Mouse (Mus musculus) urinary bladder, postnatal 14 days (tissue): ENCODE results near the gene Cobl.

ENCODE experiments used
- DNase-seq: peaks from one replicate; pipeline ENCODE4 v3.0.0; 2021; ENCODE audit warnings: low spot score

The Cobl gene

DNA sequence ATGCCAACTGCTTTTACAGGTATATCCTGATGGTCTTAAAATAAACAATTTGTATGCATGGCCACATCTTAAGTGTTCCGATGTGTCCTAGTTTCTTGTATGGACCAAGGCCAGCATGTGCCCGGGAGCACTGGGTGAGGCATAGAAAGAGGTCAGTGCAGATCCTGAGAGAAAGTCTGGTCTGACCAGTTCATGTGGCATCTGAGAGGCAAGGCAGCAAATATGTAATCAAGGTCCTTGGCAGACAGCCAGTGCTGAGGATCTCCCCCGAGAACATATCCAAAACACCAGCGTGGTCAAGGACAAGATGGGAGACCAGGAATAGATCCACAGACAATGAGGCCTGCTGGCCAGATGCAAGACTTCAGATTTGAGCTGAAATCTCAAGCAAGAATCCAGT, 81.8 kb downstream of the Cobl start:
- DNase-seq, result peak; percentile 78

DNA sequence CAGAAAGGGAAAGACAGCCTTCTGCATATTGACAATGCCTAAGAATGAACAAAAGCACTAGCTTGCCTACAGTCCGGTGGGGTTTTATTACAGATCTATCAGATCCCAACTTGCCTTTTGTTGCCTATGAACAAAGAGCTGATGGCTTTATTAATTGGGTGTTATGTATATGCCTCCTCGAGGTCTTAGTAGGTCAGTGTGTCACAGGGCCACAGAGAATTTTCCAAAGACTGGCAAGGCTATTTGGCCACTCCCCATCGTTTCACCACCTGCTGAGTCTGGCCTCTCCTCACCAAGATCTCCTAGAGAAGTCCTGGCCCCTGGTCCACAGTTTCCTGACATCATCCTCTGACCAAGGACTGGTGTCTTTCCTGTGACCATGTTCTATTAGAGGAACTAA, 83.7 kb downstream of the Cobl start:
- DNase-seq, result no peak

DNA sequence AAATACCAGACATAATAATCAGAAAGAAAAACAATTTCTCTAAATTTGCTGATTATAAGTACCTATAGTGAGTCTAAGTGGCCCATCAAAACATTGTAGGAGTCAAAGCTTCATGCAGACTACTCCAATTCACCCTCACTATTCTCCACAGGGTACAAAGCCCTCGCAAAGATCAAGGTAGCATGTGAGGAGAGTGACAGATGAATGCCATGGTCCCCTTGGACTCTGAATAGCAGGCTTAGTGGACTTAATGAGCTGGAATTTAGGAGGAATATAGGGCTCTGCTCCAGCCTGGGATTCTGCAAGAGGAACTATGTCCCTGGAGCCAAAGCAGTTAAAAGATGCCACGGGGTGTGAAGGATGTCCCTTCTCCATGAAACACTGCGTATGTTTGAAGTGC, 88.1 kb downstream of the Cobl start:
- DNase-seq, result no peak

DNA sequence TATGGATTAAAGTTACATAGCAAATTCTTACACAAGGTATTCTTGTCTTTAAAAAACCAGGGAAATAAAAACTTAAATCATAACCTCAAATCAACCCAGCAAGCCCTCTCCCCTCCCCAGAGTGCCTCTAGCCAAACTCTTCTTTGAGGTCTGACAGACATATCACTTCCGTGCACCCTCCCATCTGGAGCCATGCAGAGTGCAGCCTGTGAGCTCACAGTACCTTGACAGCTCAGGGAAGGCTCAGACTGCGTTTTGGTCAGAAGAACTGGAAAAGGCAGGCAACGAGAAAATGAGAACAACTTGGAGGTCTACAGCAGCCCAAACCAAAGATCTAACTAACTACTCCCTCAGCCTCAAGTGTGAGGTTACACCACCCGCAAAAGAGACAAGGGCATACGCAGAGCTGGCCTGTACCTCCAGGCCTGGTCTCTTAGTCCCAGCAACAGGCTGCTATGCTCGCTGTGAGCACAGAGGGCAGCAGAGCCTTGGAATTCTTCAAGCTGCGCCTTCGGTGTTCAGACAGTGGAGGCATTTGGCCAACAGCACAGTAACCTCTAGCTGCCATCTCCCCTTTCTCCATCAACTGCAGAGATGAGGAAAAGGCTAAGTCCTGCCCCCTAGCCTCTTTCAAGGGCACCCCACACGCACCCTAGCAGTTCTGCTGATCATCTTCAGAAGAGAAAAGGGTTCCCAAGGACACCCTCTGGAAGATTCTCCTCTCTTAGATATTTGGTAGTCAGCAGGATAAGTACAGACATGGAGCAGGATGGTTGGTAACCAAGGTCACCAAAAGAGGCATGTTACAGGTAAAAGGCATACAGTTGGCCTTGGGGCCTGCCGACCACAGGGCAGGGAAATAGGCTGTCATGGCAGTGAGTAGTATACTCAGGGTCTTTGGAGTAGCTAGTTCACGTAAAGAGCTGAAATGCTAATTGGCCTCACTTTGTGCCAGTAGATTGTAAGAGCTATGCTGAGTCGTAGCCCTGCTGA, 91.4 kb downstream of the Cobl start:
- peak; percentile 88 for DNase-seq

DNA sequence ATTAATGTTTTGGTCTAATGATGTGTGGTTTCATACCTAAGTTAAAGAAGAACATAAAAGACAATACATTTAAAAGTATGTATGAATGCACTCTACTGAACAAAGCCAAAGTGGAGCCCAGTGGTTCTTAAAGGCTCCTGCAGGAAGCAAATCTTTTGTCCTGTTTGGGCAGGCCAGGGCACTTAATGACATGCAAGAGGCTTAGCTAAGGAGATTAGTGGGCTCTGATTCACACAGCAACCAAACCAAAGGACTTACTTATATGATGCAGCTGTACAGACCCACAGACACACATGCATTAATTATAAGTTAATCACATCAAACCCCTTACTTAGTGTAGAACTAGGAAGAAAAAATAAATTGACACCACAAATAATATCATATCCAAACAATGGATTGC, 93.8 kb downstream of the Cobl start:
- DNase-seq, result no peak

DNA sequence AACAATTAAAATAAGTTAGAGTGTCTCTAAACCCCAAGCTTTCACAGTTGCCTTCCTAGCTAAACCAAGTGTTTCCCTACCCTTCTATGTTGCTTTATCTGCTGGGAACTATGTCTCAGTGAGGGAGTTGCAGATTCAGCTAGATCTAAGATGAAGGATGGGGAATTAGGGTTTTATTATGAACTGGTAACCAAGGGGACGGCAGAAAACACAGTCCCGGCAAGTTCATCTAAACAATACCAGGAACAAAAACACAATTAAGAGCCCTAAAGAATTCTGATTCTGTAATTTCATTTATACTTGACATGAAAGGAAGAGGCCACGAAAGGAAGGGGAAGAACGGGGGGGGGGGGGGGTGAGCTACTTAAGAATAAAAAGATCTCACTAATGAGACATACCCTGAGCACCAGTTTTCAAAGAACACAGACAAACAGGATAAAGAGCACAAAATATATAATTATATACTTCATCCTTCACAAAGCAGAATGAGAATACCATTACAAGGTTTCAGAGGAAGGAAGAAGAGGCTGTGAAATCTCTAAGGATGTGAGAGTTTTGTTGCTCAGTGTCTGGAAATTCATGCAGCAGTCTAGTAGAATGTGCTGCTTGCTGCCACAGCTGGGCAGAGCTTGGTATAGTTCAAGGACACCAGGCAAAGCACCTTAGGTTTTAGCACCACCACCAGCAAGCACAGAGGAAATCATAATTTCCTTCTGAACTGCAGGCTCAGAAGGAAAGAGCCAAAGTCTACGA, 97.2 kb downstream of the Cobl start:
- no peak for DNase-seq

DNA sequence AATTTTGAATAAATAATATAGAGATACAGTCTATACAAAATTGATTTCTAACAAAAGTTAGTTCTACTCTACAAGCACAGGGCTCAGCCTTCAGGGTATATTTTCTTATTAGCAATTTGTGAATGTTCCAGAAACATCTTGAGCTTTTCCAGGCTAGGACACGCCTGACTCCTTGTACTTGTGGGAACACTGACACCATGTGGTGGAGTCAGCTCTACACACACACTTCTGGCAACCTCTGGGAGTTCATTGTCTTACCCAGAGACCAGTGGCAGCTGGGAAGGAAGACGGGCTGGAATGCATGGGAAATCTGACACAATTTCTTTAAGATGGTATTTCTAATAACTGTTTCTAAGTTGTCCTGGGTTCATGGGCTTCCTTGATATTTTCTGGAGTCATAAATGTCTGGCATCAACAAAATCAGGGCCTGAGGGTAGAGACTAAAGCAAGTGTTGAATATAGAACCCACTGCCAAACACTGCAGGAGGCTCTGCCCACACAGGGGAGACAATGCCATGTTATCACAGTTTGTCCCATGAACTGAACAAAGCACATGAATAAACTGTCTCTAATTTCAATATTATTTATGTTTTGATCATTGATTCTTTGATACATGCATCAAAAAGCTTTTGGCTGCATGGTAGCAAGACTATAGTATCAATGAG, 105.3 kb downstream of the Cobl start:
- peak; percentile 49 for DNase-seq

DNA sequence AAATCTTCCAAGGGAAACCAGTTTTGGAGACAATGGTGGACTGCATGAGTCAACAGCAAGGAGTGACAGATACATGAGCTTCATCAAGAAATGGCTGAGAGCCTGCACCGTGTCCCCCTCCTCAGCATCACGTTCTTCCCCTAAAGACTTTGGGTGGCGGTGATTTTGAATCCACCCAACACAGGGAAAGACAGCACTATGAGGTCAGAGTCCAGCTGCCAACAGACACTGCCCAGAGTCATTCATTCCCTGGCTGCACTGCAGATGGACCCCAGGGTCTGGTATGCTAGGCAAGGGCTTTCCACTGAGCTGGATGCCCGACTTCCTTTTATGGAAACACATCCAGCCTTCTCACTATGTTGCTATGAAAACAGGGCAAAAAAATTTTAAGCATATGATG, 106.2 kb downstream of the Cobl start:
- DNase-seq, result no peak

DNA sequence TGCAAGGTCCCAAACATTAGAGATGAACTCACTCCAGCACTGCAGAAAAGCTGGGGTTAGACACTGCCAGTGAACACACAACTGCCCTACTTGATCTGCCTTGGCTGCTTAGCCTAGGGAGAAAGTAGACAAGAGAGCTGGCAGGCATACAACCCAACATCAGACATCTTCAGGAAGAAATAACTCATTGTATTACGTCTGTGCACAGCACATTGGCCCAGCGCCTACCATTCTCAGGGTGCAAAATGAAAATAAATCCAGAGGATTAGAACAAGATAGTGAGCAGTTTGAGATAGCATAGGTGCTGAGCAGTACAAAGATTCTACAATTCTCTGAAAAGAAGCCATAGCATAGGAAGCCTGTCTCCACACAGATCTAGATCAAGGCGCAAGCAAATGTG, 109.1 kb downstream of the Cobl start:
- peak; percentile 8 for DNase-seq

DNA sequence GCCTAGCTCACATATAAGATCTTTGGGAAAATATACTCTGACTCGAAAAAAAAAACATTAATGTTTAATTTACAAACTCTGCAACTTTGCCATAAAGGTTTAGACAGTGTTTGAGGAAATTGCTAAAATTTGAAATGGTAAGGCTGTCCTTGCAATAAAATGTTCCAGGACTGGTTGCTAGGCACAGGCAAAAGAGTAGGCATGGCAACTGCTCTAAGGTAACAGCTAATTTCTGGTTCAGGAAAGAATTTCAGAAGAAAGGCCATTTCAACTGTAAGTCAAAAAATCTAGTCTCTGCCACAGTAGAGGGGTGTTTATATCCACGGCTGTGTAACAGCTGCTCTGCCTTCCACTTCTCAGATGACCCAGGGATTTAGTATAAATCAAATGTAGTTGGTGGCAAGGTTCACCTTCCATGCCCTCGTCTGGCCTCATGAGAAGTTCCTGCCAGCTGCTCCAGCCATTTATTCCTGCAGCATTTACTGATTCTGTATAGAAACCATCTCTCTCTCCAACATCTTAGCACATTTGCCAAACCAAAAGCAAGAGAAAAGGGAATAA, 113.7 kb downstream of the Cobl start:
- DNase-seq, result no peak

DNA sequence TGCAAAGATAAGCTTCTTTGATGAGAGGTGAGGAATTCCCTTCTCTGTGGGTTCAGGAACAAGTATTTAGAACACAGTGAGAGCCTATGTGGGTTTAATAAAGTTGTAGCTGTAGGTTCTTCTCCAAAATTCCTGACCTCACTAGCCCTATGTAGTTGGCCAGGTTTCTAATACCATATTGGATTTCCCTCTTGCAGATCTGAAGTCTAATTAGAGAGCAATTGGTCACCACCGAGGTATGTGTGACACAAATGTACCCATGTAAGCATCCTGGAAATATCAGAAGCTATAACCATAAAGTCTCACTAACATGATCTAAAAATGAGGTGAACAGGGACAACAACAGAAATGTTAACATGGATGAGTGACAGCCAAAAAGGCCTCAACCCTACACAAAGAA, 114.7 kb downstream of the Cobl start:
- no peak for DNase-seq

DNA sequence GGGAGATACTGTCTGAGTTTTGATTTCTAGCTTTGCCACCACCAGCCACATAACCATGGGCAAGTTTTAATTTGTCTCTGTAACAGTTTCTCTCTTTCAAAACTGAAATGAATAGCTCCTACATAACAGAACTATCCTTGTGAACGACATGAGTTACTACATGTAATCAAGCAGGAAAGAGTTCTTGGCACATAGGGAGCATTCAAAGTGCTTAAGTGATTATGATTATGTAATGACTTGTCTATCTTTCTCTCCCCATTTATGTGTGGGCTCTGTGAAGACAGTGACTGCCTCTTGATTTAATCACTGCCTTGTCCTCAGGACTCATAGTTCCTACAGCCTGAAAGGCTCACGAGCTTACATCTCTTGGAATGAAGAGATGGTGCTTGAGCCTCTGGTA, 118.3 kb downstream of the Cobl start:
- no peak for DNase-seq

DNA sequence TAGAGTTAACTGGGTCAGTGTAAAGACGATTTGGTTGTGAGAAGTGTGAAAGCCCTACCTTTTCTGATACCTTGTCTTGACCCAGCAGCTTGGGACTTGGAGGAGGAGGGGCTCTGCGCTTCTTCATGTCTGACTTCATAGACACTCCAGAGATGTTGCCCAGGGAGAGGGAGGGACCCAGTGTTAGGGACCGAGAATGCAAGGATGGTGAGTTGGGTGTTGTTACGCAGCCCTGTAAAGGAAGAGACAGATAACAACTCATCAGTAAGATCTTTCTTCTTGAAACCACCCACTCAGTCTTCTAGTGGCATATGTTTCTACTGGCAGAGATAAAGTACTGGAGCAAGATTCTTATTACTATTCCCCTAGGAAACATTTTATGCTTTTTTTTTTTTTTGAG, 121.1 kb downstream of the Cobl start:
- DNase-seq, result no peak

DNA sequence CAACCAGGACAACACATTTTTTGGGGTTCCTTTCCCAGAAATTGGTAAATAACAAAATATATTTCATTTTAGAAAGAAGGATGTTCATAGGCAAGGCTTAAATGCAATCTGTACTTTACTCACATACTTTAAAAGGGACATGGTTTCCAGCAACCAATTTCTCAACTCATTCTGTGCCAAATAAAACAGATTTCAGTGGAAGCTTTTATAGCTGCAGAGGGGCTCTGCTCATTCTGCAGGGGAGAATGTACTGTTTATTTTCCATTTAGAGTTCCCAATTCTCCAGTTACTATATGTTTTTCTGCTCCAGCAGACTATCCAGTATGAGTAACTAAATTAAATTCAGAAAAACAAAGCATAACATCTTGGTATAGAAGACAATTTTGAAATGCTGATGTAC, 124.1 kb downstream of the Cobl start:
- no peak for DNase-seq

DNA sequence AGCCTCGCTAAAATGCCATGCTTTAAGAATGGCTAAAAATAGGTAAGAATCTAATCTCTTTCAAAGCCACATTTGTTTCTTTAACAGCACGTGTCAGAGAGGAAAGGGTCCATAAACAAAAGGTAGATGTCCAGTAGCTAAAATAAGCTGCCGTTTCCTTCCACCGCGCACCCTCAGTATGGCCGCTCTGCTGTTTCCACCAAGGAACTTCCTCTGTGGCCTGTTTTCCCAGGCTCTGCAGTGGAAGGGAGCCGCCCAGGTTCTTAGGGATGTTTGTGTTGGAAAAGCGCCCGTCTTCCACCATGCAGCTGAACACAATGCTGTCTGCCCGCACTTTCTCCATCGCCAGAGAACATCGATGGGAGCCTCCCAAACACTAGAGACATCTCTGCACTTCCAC, 128.6 kb downstream of the Cobl start:
- DNase-seq, result peak; percentile 18

DNA sequence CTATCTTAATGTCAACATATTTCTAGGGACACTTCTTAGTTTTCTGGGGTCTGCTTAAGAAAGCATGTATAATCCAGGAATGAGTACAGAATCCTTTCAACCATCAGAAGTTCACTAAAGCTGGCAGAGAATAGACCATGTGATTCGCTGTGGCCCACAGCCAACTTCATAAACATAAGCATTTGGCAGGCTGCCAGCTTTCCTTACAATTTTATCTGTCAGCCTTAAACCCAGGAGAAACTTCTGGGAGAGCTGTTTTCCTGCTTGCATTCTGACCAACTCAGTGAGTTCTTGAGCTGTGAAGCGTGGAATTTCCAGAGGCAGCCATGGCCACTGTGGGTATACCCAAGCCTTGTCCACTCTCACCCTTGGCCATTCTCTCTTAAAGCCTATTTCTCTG, 132.8 kb downstream of the Cobl start:
- DNase-seq, result peak; percentile 26

DNA sequence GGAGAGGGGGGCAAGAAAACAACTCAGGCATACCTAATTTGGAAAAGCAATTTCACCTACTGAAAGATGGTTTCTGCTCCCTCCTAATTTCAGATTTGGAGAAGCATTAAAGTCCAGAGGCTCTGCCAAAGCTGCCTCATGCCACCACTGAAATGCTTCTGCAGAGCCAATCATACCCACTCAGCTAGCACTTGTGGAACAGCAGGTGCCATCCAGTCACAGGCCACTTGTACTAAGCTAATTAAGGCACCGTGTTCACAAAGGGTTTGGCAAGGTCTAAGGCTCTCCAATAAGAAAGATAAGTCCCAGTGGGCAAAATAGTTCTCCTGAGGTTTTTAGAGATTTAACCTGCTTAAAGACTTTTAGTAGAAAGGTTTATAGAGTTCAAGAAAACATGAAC, 143.3 kb downstream of the Cobl start:
- DNase-seq, result no peak

DNA sequence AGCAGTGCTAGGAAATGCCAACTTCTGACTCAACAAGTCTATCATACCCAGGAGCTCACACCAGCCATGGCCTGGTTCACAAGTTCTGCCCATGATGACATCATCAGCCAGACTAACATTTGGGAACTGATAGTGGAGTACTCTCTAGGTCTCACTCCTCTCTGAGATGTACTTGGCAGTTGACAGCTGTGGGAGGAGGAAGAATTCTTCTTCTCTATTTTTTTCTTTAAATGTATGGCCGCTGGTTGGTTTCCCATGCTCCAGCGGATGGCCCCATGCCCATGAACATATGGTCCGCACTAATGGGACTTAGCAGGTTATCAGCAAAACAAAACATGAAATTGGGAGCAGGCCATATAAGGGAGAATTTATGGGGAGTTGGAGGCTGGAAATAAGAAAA, 145.4 kb downstream of the Cobl start:
- DNase-seq, result no peak

DNA sequence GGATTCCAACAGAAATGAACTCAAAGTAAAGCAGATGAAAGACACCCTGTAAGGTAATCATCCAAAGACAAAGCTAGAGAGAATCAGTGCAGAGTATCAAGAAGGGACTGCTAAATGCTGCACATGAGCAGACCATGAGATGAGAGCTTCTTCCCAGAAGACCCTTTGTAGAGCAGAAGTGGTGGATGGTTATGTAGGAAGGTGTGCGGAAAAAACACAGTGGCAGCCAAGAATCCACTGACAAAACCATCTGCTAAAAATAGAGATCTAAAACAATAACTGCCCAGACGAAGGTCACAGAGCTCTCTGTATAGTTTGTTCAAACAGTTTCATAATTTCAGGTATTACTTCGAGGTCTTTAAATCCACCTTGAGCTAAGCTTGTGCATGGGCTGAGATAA, 149.1 kb downstream of the Cobl start:
- no peak for DNase-seq

DNA sequence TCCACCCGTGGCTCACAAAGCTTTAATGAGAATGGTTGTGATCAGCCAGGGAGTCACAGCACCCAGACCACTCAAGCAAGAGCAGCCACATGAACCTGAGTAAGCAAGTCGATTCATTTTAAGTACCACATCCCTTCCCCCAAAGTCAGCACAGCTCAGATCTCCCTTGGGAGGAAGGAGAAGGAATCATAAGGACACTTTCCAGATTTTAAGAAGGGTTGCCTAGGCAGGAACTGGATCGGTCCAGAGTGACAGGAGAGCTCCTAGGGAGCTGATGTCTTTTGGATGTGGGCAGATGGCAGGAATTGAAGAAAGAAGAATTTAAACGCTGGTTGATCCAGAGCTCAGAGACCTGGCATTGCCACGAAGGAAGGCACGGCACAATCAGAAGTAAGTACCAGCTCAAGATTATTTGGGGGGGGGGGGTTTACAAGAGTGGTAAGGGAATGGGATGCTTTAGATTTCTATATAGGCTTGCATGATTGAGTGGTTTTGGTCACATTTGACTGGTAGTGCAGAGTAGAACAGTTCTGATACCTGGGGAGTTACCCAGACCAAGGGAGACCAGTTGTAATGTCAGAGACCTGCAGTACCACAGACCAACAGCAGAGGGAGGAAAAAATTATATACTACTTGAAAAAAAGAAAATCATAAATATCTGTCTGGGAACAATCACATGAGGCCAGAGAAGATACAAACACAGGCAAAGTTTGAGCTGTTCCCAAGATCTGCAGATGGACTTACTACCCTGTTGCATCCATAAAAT, 150.3 kb downstream of the Cobl start:
- peak; percentile 45 for DNase-seq

DNA sequence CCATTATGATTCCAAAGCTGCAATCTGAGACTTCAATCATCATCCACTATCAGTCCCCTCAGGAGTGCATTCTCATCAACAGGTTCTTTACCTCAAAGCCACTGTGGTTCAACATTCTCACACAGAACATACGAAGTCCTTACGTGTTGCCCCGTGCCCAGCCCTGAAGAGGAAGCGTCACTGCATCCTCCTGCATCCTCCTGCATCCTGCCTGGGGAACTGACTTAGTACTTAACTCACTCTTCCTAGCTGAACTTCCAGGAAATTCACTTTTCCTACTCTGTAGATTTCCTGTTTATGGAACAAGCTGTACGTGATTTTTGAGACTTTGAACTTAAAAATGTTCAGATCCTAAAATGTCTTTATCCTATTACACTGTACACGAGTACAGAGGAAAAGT, 153.3 kb downstream of the Cobl start:
- DNase-seq, result no peak
